Mouse (Mus musculus) G1E (cell line): ENCODE results near the gene Stard13.

Experiments
- CTCF ChIP-seq: IDR thresholded peaks from 2 replicates; pipeline ENCODE4 v1.5.1; 2012; ENCODE audit warnings: low read depth, low read length, inconsistent platforms, mixed read lengths
- GATA1 ChIP-seq: IDR thresholded peaks from 2 replicates; pipeline ENCODE4 v1.6.1; 2012; ENCODE audit warnings: borderline replicate concordance, low read length, inconsistent platforms, mixed read lengths
- GATA2 ChIP-seq: IDR thresholded peaks from 2 replicates; pipeline ENCODE4 v1.6.1; 2012; ENCODE audit warnings: low read depth, low read length, inconsistent platforms, borderline replicate concordance
- POLR2AphosphoS5 ChIP-seq: IDR thresholded peaks from 2 replicates; pipeline ENCODE4 v1.6.1; 2012; ENCODE audit warnings: low read depth, low read length, inconsistent platforms; ENCODE audit not compliant: insufficient replicate concordance
- TAL1 ChIP-seq: conservative IDR thresholded peaks from 2 replicates; pipeline ENCODE4 v1.6.1; 2012; ENCODE audit warnings: low read depth, low read length, inconsistent platforms, mixed read lengths

DNA sequence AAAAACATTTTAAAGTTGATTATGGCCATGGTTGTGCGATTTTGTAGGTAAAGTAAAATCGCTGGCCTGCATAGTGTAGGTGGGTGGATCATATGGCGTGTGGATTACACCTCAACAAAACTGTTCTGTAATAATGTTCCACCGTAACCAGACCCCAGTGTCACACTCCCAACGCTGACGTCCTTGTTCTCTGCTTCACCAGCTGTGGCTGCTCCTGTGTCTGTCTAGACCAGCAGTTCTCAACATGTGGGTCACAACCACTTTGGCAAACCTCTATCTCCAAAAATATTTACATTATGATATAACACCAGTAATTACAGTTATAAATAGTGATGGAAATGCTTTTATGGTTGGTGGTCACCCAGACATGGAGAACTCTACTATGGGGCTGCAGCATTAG is 44.3 kb upstream of the Stard13 start:
- no peak for TF ChIP-seq CTCF
- TF ChIP-seq TAL1: no peak
- no peak for TF ChIP-seq POLR2AphosphoS5
- no peak for TF ChIP-seq GATA2
- TF ChIP-seq GATA1: no peak
